Mouse (Mus musculus) ES-Bruce4 (cell line): ENCODE data around the gene Knl1.

Experiments
- CTCF ChIP-seq: IDR thresholded peaks from one replicate; pipeline ENCODE4 v1.8.1; 2011; ENCODE audit warnings: low read depth, low read length
- EP300 ChIP-seq: IDR thresholded peaks from 2 replicates; pipeline ENCODE4 v1.6.1; 2011; ENCODE audit warnings: low read depth, low read length; ENCODE audit not compliant: insufficient read depth
- POLR2A ChIP-seq: IDR thresholded peaks from one replicate; pipeline ENCODE4 v1.8.1; 2011; ENCODE audit warnings: low read length; ENCODE audit not compliant: insufficient read depth

GRCm38 (mm10) chr2:119086156-119086555, 39.2 kb downstream of the Knl1 start:
- no peak for TF ChIP-seq CTCF
- no peak for TF ChIP-seq POLR2A
- no peak for TF ChIP-seq EP300
